Mouse (Mus musculus) stomach, postnatal 0 days (tissue): Measurements from ENCODE around the gene Kalrn. TPM values are rescaled to one million over a fixed set of nuclear protein-coding genes. Genes with fewer than 3 reads are reported as not detected.

Experiments
- ATAC-seq: fragments of 200-750 bp; cut with Nextera tagmentation; 2 replicates; pipeline ENCODE4 v1.8.0; 2017; ENCODE audit not compliant: low FRiP score, low TSS enrichment
- DNase-seq: peaks from one replicate; pipeline ENCODE4 v3.0.0-alpha.2; 2016; ENCODE audit warnings: low spot score
- H3K27ac ChIP-seq: fragments of 300-500 bp; sonication (generic); replicated peaks from 2 replicates; pipeline ENCODE4 v1.5.1; 2014; ENCODE audit warnings: mild to moderate bottlenecking, control low read depth
- H3K27me3 ChIP-seq: fragments of 300-500 bp; sonication (generic); 2 replicates; pipeline ENCODE4 v1.6.1; 2014; ENCODE audit warnings: low read length; ENCODE audit not compliant: control insufficient read depth, insufficient read depth
- H3K36me3 ChIP-seq: fragments of 300-500 bp; sonication (generic); 2 replicates; pipeline ENCODE4 v1.6.1; 2014; ENCODE audit warnings: low read length, mixed read lengths; ENCODE audit not compliant: control insufficient read depth, insufficient read depth
- H3K4me1 ChIP-seq: fragments of 300-500 bp; sonication (generic); replicated peaks from 2 replicates; pipeline ENCODE4 v1.6.1; 2014; ENCODE audit warnings: antibody characterized with exemption; ENCODE audit not compliant: control insufficient read depth, insufficient read depth
- H3K4me2 ChIP-seq: fragments of 300-500 bp; sonication (generic); replicated peaks from 2 replicates; pipeline ENCODE4 v1.6.1; 2014; ENCODE audit warnings: low read depth, mild to moderate bottlenecking, control low read depth, moderate library complexity
- H3K4me3 ChIP-seq: fragments of 300-500 bp; sonication (generic); 2 replicates; pipeline ENCODE4 v1.5.1; 2014; ENCODE audit warnings: low read depth, low read length, control low read depth
- H3K9ac ChIP-seq: fragments of 300-500 bp; sonication (generic); 2 replicates; pipeline ENCODE4 v1.6.1; 2014; ENCODE audit warnings: mild to moderate bottlenecking, low read length, control low read depth, mixed read lengths
- H3K9me3 ChIP-seq: fragments of 300-500 bp; sonication (generic); 2 replicates; pipeline ENCODE4 v1.6.1; 2016; ENCODE audit warnings: low read length; ENCODE audit not compliant: control insufficient read depth
- CTCF ChIP-seq: IDR thresholded peaks from 2 replicates; pipeline ENCODE4 v1.5.1; 2016; ENCODE audit warnings: antibody characterized with exemption, low read depth, mild to moderate bottlenecking, moderate library complexity
- EP300 ChIP-seq: optimal IDR thresholded peaks from 2 replicates; pipeline ENCODE3; 2016; ENCODE audit warnings: antibody characterized with exemption
- WGBS: fragments of 180-500 bp; shearing (Covaris S2); extraction: QIAGEN DNeasy Blood & Tissue Kit; methylation state at CpG from one replicate; pipeline ENCODE4 v1.1.7; 2014; 5-methylcytosine and 5-hydroxymethylcytosine counted together
- polyA plus RNA-seq: library from polyadenylated mRNA; unstranded; fragments of >200 nt; fragmentation: Nextera tagmentation; extraction: Ambion mirVana; gene quantifications from 2 replicates; pipeline ENCODE4 v1.2.1, GENCODE M21; 2015

The Kalrn gene
- polyA plus RNA-seq, 1 experiment from 2014 or later, result 14.4 TPM

GRCm38 (mm10) chr16:34192959-34193842, 380.1 kb downstream of the Kalrn start:
- H3K27ac ChIP-seq, result no peak overlapping the region
- ATAC-seq (no peak), DNase-seq (peak; percentile 59)
- WGBS, result 48% methylated on average over 10 of the region's 10 CpGs
- no peaks in the 10 kb centered on the region for H3K27me3 ChIP-seq
- no peak overlapping the region for H3K4me3 ChIP-seq
- 0 out of 2 replicates have a peak, but pooled peaks cover 4% of the 10 kb centered on the region for H3K36me3 ChIP-seq
- H3K4me1 ChIP-seq, result no peaks in the 10 kb centered on the region
- H3K4me2 ChIP-seq, result peak overlapping the region; percentile 17; the same call in 1 of the 2 replicates
- no peak overlapping the region for H3K9ac ChIP-seq
- no peaks in the 10 kb centered on the region for H3K9me3 ChIP-seq
- no peak for TF ChIP-seq EP300
- peak; percentile 95 for TF ChIP-seq CTCF

- TF ChIP-seq CTCF (peak; percentile 69), EP300 (no peak)
- H3K4me3 ChIP-seq, result no peak overlapping the region
- H3K9ac ChIP-seq, result no peak overlapping the region
- WGBS, result 81% methylated on average over 3 of the region's 3 CpGs
- no peak overlapping the region for H3K4me2 ChIP-seq
- no peaks in the 10 kb centered on the region for H3K27me3 ChIP-seq
- H3K36me3 ChIP-seq, result no peaks in the 10 kb centered on the region
- no peak for ATAC-seq
- DNase-seq, result peak; percentile 34
- no peaks in the 10 kb centered on the region for H3K4me1 ChIP-seq
- H3K9me3 ChIP-seq, result no peaks in the 10 kb centered on the region
- no peak overlapping the region for H3K27ac ChIP-seq
Observed at GRCm38 (mm10) chr16:34184721-34185120, 388.6 kb downstream of the Kalrn start.

- Histone ChIP-seq H3K36me3 (no peaks in the 10 kb centered on the region), H3K27me3 (no peaks in the 10 kb centered on the region), H3K9ac (no peak overlapping the region), H3K9me3 (no peaks in the 10 kb centered on the region), H3K4me3 (no peak overlapping the region), H3K4me2 (no peak overlapping the region), H3K27ac (no peak overlapping the region), H3K4me1 (no peaks in the 10 kb centered on the region)
- ATAC-seq (no peak), DNase-seq (no peak)
- no peak for TF ChIP-seq CTCF
- TF ChIP-seq EP300, result no peak
- 83% methylated on average over 4 of the region's 4 CpGs for WGBS
Observed at GRCm38 (mm10) chr16:34183186-34183585, 390.1 kb downstream of the Kalrn start.

GRCm38 (mm10) chr16:34175625-34176024, 397.7 kb downstream of the Kalrn start:
- H3K36me3 ChIP-seq, result no peaks in the 10 kb centered on the region
- no peak overlapping the region for H3K27ac ChIP-seq
- no peak overlapping the region for H3K9ac ChIP-seq
- no peaks in the 10 kb centered on the region for H3K9me3 ChIP-seq
- H3K4me1 ChIP-seq, result no peaks in the 10 kb centered on the region
- TF ChIP-seq CTCF (no peak), EP300 (no peak)
- WGBS, result 83% methylated on average over 4 of the region's 4 CpGs
- no peak for ATAC-seq
- no peak overlapping the region for H3K4me2 ChIP-seq
- DNase-seq, result no peak
- no peak overlapping the region for H3K4me3 ChIP-seq
- H3K27me3 ChIP-seq, result no peaks in the 10 kb centered on the region

- ATAC-seq (no peak), DNase-seq (no peak)
- H3K4me1 ChIP-seq, result no peaks in the 10 kb centered on the region
- 86% methylated on average over 11 of the region's 11 CpGs for WGBS
- H3K9me3 ChIP-seq, result no peaks in the 10 kb centered on the region
- no peak overlapping the region for H3K4me2 ChIP-seq
- no peak overlapping the region for H3K27ac ChIP-seq
- H3K36me3 ChIP-seq, result no peaks in the 10 kb centered on the region
- H3K9ac ChIP-seq, result no peak overlapping the region
- no peaks in the 10 kb centered on the region for H3K27me3 ChIP-seq
- TF ChIP-seq EP300 (no peak), CTCF (no peak)
- no peak overlapping the region for H3K4me3 ChIP-seq
Observed at GRCm38 (mm10) chr16:34172572-34173181, 400.7 kb downstream of the Kalrn start.

- Histone ChIP-seq H3K27ac (no peak overlapping the region), H3K36me3 (no peaks in the 10 kb centered on the region; the same call in 1 of the 2 replicates), H3K4me2 (no peak overlapping the region), H3K4me3 (no peak overlapping the region), H3K27me3 (no peaks in the 10 kb centered on the region), H3K9me3 (no peaks in the 10 kb centered on the region), H3K9ac (no peak overlapping the region), H3K4me1 (no peaks in the 10 kb centered on the region)
- TF ChIP-seq EP300 (no peak), CTCF (no peak)
- 79% methylated on average over 5 of the region's 5 CpGs for WGBS
- no peak for DNase-seq
- no peak for ATAC-seq
Observed at GRCm38 (mm10) chr16:34167042-34167441, 406.3 kb downstream of the Kalrn start.
